Mouse (Mus musculus): ENCODE results near the gene Sfxn3. TPM values are rescaled to one million over a fixed set of nuclear protein-coding genes. Genes with fewer than 3 reads are reported as not detected.
A peak's percentile ranks its signal among the peaks of the same experiment; 100 is the strongest.

Gene Sfxn3
- total RNA-seq, 2 experiments from 2014 or later, result 70.9 to 72.4 TPM

- peak; percentile 82 to 84 for DNase-seq (ENCODE audit: low spot score in 2 of 2)
Measured at GRCm38 (mm10) chr19:45074580-45075322, 27.4 kb downstream of the Sfxn3 start, which contains the start of gene Kazald1. TSS of gene Kazald1 (plus strand) at chr19:45075241.

GRCm38 (mm10) chr19:45075323-45076035 is 28.2 kb downstream of the Sfxn3 start:
- peak in 1 of 2 experiments; percentile 2 for DNase-seq (ENCODE audit: low spot score in 2 of 2)

- DNase-seq (ENCODE audit: low spot score in 2 of 2), result peak in 1 of 2 experiments; percentile 0
Measured at GRCm38 (mm10) chr19:45076036-45076575, 28.8 kb downstream of the Sfxn3 start.

- DNase-seq (ENCODE audit: low spot score in 2 of 2), result peak; percentile 37
Measured at GRCm38 (mm10) chr19:45076586-45077510, 29.5 kb downstream of the Sfxn3 start.

GRCm38 (mm10) chr19:45077742-45078645 is 30.7 kb downstream of the Sfxn3 start:
- peak in 1 of 2 experiments; percentile 2 for DNase-seq (ENCODE audit: low spot score in 2 of 2)

- DNase-seq (ENCODE audit: low spot score in 2 of 2), result no peak
Measured at GRCm38 (mm10) chr19:45078971-45079764, 31.9 kb downstream of the Sfxn3 start.

GRCm38 (mm10) chr19:45079769-45080515 is 32.6 kb downstream of the Sfxn3 start:
- DNase-seq (ENCODE audit: low spot score in 2 of 2), result peak in 1 of 2 experiments; percentile 36

GRCm38 (mm10) chr19:45080711-45081110 is 33.4 kb downstream of the Sfxn3 start:
- no peak for DNase-seq (ENCODE audit: low spot score in 2 of 2)

GRCm38 (mm10) chr19:45081279-45081678 is 34.0 kb downstream of the Sfxn3 start:
- DNase-seq (ENCODE audit: low spot score in 2 of 2), result peak; percentile 49 to 59

GRCm38 (mm10) chr19:45081841-45082550 is 34.7 kb downstream of the Sfxn3 start:
- DNase-seq (ENCODE audit: low spot score in 2 of 2), result peak in 1 of 2 experiments; percentile 0

- no peak for DNase-seq (ENCODE audit: low spot score in 2 of 2)
Measured at GRCm38 (mm10) chr19:45097868-45098267, 50.6 kb downstream of the Sfxn3 start.

- no peak for DNase-seq (ENCODE audit: low spot score in 2 of 2)
Measured at GRCm38 (mm10) chr19:45100486-45101270, 53.4 kb downstream of the Sfxn3 start.

- no peak for DNase-seq (ENCODE audit: low spot score in 2 of 2)
Measured at GRCm38 (mm10) chr19:45105591-45105990, 58.3 kb downstream of the Sfxn3 start.
